Mouse (Mus musculus) forebrain, embryonic 16.5 days (tissue): ENCODE data around the gene Lama1. TPM values are rescaled to one million over a fixed set of nuclear protein-coding genes. Genes with fewer than 3 reads are reported as not detected.

Source experiments
- ATAC-seq: fragments of 200-750 bp; cut with Nextera tagmentation; 2 replicates; pipeline ENCODE4 v1.8.0; 2017; ENCODE audit warnings: mild to moderate bottlenecking, moderate library complexity
- H3K27ac ChIP-seq: fragments of 300-500 bp; sonication (generic); 2 replicates; pipeline ENCODE4 v1.5.1; 2014; ENCODE audit warnings: low read length, control low read depth
- H3K27me3 ChIP-seq: fragments of 300-500 bp; sonication (generic); replicated peaks from 2 replicates; pipeline ENCODE4 v1.6.1; 2014; ENCODE audit warnings: low read length; ENCODE audit not compliant: control insufficient read depth, insufficient read depth
- H3K36me3 ChIP-seq: fragments of 300-500 bp; sonication (generic); 2 replicates; pipeline ENCODE4 v1.6.1; 2014; ENCODE audit not compliant: control insufficient read depth, insufficient read depth
- H3K4me1 ChIP-seq: fragments of 300-500 bp; sonication (generic); replicated peaks from 2 replicates; pipeline ENCODE4 v1.6.1; 2014; ENCODE audit warnings: low read length; ENCODE audit not compliant: control insufficient read depth, insufficient read depth
- H3K4me2 ChIP-seq: fragments of 300-500 bp; sonication (generic); 2 replicates; pipeline ENCODE4 v1.6.1; 2014; ENCODE audit warnings: mild to moderate bottlenecking, low read length, control low read depth
- H3K4me3 ChIP-seq: fragments of 300-500 bp; sonication (generic); replicated peaks from 2 replicates; pipeline ENCODE4 v1.5.1; 2014; ENCODE audit warnings: mild to moderate bottlenecking, low read length, control low read depth
- H3K9ac ChIP-seq: fragments of 300-500 bp; sonication (generic); replicated peaks from 2 replicates; pipeline ENCODE4 v1.6.1; 2014; ENCODE audit warnings: low read depth, low read length, control low read depth
- H3K9me3 ChIP-seq: fragments of 300-500 bp; sonication (generic); 2 replicates; pipeline ENCODE4 v1.6.1; 2016; ENCODE audit warnings: low read length; ENCODE audit not compliant: control insufficient read depth
- WGBS: fragments of 180-500 bp; shearing (Covaris S2); extraction: QIAGEN DNeasy Blood & Tissue Kit; methylation state at CpG from one replicate; pipeline ENCODE4 v1.1.7; 2014; 5-methylcytosine and 5-hydroxymethylcytosine counted together
- polyA plus RNA-seq: library from polyadenylated mRNA; unstranded; fragments of >200 nt; fragmentation: Nextera tagmentation; extraction: Ambion mirVana; gene quantifications from 2 replicates; pipeline ENCODE4 v1.2.1, GENCODE M21; 2015

Lama1 gene
- polyA plus RNA-seq, 1 experiment from 2014 or later = 4.7 TPM

DNA sequence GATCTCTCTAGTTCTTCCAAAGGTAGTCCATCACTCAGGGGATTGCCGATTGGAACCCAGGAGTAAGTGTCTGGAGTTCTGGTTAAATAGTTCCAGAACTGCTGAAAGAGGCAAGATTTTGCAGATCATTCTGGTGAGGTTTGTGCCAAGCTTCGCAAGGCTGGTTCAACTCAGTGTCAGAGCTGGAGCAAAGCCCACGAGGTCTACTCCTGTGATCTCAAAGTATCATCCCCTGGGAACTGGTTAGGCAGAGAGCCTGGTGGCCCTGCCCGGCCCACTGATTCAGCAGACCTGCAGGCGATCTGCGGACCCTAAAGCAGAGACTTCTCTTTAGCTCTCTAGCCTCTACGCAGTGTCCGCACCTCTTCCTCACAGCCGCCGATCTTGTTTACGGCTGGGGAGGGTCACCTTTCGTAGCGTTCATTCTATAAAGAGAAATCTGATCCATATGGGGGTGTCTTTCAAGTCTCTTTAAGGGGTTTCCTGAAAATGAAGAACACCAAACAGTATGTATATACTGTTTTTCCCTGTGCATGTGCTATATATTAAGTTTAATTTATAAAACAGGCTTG, 10.8 kb downstream of the Lama1 start:
- peaks cover 7% of the 10 kb centered on the region; the same call in 1 of the 2 replicates for H3K4me1 ChIP-seq
- no peak overlapping the region for H3K9ac ChIP-seq
- ATAC-seq = no peak
- no peaks in the 10 kb centered on the region for H3K36me3 ChIP-seq
- no peaks in the 10 kb centered on the region for H3K27me3 ChIP-seq
- no peak overlapping the region for H3K4me2 ChIP-seq
- H3K9me3 ChIP-seq = no peaks in the 10 kb centered on the region
- 76% methylated on average over 13 of the region's 13 CpGs for WGBS
- H3K27ac ChIP-seq = no peak overlapping the region
- no peak overlapping the region for H3K4me3 ChIP-seq

GRCm38 (mm10) chr17:67710377-67710781, 13.3 kb downstream of the Lama1 start:
- H3K4me2 ChIP-seq = no peak overlapping the region
- no peak for ATAC-seq
- H3K27ac ChIP-seq = no peak overlapping the region
- H3K9me3 ChIP-seq = no peaks in the 10 kb centered on the region
- H3K9ac ChIP-seq = no peak overlapping the region
- peaks cover 7% of the 10 kb centered on the region; the same call in 1 of the 2 replicates for H3K4me1 ChIP-seq
- H3K36me3 ChIP-seq = no peaks in the 10 kb centered on the region
- no peak overlapping the region for H3K4me3 ChIP-seq
- WGBS = 42% methylated on average over 6 of the region's 6 CpGs
- no peaks in the 10 kb centered on the region for H3K27me3 ChIP-seq

GRCm38 (mm10) chr17:67711361-67711760, 14.3 kb downstream of the Lama1 start:
- WGBS = 60% methylated on average over 4 of the region's 4 CpGs
- Histone ChIP-seq H3K9me3 (no peaks in the 10 kb centered on the region), H3K9ac (no peak overlapping the region), H3K27ac (no peak overlapping the region), H3K4me1 (peaks cover 7% of the 10 kb centered on the region; the same call in 1 of the 2 replicates), H3K4me2 (no peak overlapping the region), H3K4me3 (no peak overlapping the region), H3K36me3 (no peaks in the 10 kb centered on the region), H3K27me3 (no peaks in the 10 kb centered on the region)
- no peak for ATAC-seq

DNA sequence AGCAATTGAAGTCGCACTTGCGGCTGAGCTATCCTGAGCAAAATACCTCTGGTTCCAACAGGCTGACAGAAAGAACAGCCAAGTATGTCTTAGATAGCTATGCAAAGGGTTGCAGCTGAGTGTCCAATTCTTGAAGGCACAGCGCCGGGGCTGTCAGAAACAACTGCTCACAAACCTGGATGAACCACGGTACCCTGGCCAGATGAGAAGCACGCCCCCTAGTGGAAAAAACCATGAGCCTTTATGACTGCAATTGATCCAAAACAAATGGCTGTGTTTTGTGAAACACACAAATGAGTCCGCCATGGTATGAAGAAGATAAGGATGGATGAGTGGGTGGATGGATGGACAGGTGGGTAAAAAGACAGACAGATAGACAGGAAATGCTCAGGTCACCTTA, 15.9 kb downstream of the Lama1 start:
- 72% methylated on average over 7 of the region's 7 CpGs for WGBS
- Histone ChIP-seq H3K36me3 (no peaks in the 10 kb centered on the region), H3K4me3 (no peak overlapping the region), H3K9me3 (no peaks in the 10 kb centered on the region), H3K9ac (no peak overlapping the region), H3K27me3 (no peaks in the 10 kb centered on the region), H3K4me2 (no peak overlapping the region), H3K27ac (no peak overlapping the region), H3K4me1 (peaks cover 7% of the 10 kb centered on the region; the same call in 1 of the 2 replicates)
- no peak for ATAC-seq

GRCm38 (mm10) chr17:67715466-67715865, 18.4 kb downstream of the Lama1 start:
- no peaks in the 10 kb centered on the region for H3K9me3 ChIP-seq
- H3K9ac ChIP-seq = no peak overlapping the region
- ATAC-seq = no peak
- peaks cover under 1% of the 10 kb centered on the region; the same call in 1 of the 2 replicates for H3K4me1 ChIP-seq
- H3K27me3 ChIP-seq = no peaks in the 10 kb centered on the region
- no peak overlapping the region for H3K4me3 ChIP-seq
- no peak overlapping the region for H3K4me2 ChIP-seq
- WGBS = 86% methylated on average over 19 of the region's 19 CpGs
- no peak overlapping the region for H3K27ac ChIP-seq
- no peaks in the 10 kb centered on the region for H3K36me3 ChIP-seq

- no peak overlapping the region for H3K27ac ChIP-seq
- no peaks in the 10 kb centered on the region for H3K9me3 ChIP-seq
- no peak overlapping the region for H3K9ac ChIP-seq
- H3K27me3 ChIP-seq = no peaks in the 10 kb centered on the region
- WGBS = 11% methylated on average over 7 of the region's 7 CpGs
- no peak overlapping the region for H3K4me2 ChIP-seq
- H3K4me3 ChIP-seq = no peak overlapping the region
- H3K4me1 ChIP-seq = peaks cover 18% of the 10 kb centered on the region
- no peaks in the 10 kb centered on the region for H3K36me3 ChIP-seq
- no peak for ATAC-seq
Observed at GRCm38 (mm10) chr17:67722055-67722454, 25.0 kb downstream of the Lama1 start.

GRCm38 (mm10) chr17:67722578-67722977, 25.5 kb downstream of the Lama1 start:
- Histone ChIP-seq H3K9ac (no peak overlapping the region), H3K9me3 (no peaks in the 10 kb centered on the region), H3K4me3 (no peak overlapping the region), H3K27me3 (no peaks in the 10 kb centered on the region), H3K4me1 (peaks cover 18% of the 10 kb centered on the region), H3K36me3 (no peaks in the 10 kb centered on the region), H3K27ac (no peak overlapping the region), H3K4me2 (no peak overlapping the region)
- WGBS = 93% methylated on average over 1 of the region's 1 CpGs
- ATAC-seq = no peak; the same call in 1 of the 2 replicates

- Histone ChIP-seq H3K27ac (peak overlapping the region; percentile 62), H3K9ac (no peak overlapping the region), H3K4me1 (peaks cover 18% of the 10 kb centered on the region), H3K36me3 (no peaks in the 10 kb centered on the region), H3K27me3 (no peaks in the 10 kb centered on the region), H3K4me3 (no peak overlapping the region), H3K9me3 (no peaks in the 10 kb centered on the region), H3K4me2 (peak overlapping the region; percentile 16; the same call in 1 of the 2 replicates)
- 45% methylated on average over 14 of the region's 14 CpGs for WGBS
- peak; percentile 80 for ATAC-seq
Observed at GRCm38 (mm10) chr17:67723175-67724067, 26.4 kb downstream of the Lama1 start.

- Histone ChIP-seq H3K9me3 (no peaks in the 10 kb centered on the region), H3K4me1 (peaks cover 18% of the 10 kb centered on the region), H3K36me3 (no peaks in the 10 kb centered on the region), H3K27me3 (no peaks in the 10 kb centered on the region), H3K4me2 (no peak overlapping the region), H3K4me3 (no peak overlapping the region), H3K27ac (no peak overlapping the region), H3K9ac (no peak overlapping the region)
- no peak for ATAC-seq
- WGBS = 82% methylated on average over 11 of the region's 11 CpGs
Observed at GRCm38 (mm10) chr17:67726601-67727000, 29.5 kb downstream of the Lama1 start.
